Mouse (Mus musculus) limb, embryonic 15.5 days (tissue): ENCODE measurements around the gene Cavin2. TPM values are rescaled to one million over a fixed set of nuclear protein-coding genes. Genes with fewer than 3 reads are reported as not detected.

Source experiments
- ATAC-seq: fragments of 200-750 bp; cut with Nextera tagmentation; 2 replicates; pipeline ENCODE4 v1.8.0; 2017; ENCODE audit warnings: low read depth, moderate TSS enrichment; ENCODE audit not compliant: insufficient number of reproducible peaks, low FRiP score, low TSS enrichment
- H3K27ac ChIP-seq: fragments of 300-500 bp; sonication (generic); 2 replicates; pipeline ENCODE4 v1.5.1; 2015; ENCODE audit warnings: moderate library complexity, mild to moderate bottlenecking, inconsistent platforms
- H3K27me3 ChIP-seq: fragments of 300-500 bp; sonication (generic); 2 replicates; pipeline ENCODE4 v1.6.1; 2015; ENCODE audit warnings: inconsistent platforms
- H3K36me3 ChIP-seq: fragments of 300-500 bp; sonication (generic); 2 replicates; pipeline ENCODE4 v1.6.1; 2015; ENCODE audit warnings: inconsistent platforms
- H3K4me1 ChIP-seq: fragments of 300-500 bp; sonication (generic); 2 replicates; pipeline ENCODE4 v1.6.1; 2015; ENCODE audit warnings: inconsistent platforms
- H3K4me2 ChIP-seq: fragments of 300-500 bp; sonication (generic); 2 replicates; pipeline ENCODE4 v1.6.1; 2015; ENCODE audit warnings: mild to moderate bottlenecking, inconsistent platforms
- H3K4me3 ChIP-seq: fragments of 300-500 bp; sonication (generic); 2 replicates; pipeline ENCODE4 v1.5.1; 2015; ENCODE audit warnings: mild to moderate bottlenecking, inconsistent platforms
- H3K9ac ChIP-seq: fragments of 300-500 bp; sonication (generic); 2 replicates; pipeline ENCODE4 v1.6.1; 2015; ENCODE audit warnings: inconsistent platforms
- H3K9me3 ChIP-seq: fragments of 300-500 bp; sonication (generic); 2 replicates; pipeline ENCODE4 v1.6.1; 2016; ENCODE audit warnings: inconsistent platforms
- WGBS: fragments of 180-500 bp; shearing (Covaris S2); methylation state at CpG from one replicate; pipeline ENCODE4 v1.1.7; 2015; 5-methylcytosine and 5-hydroxymethylcytosine counted together
- polyA plus RNA-seq: library from polyadenylated mRNA; unstranded; fragments of >200 nt; fragmentation: Nextera tagmentation; extraction: Ambion mirVana; gene quantifications from 2 replicates; pipeline ENCODE4 v1.2.1, GENCODE M21; 2015

Gene Cavin2
- polyA plus RNA-seq, 1 experiment from 2014 or later = 48.9 TPM

- no peaks in the 10 kb centered on the region for H3K27me3 ChIP-seq
- 68% methylated on average over 1 of the region's 1 CpGs for WGBS
- H3K36me3 ChIP-seq = no peaks in the 10 kb centered on the region
- H3K4me2 ChIP-seq = no peak overlapping the region
- H3K4me1 ChIP-seq = peaks cover 3% of the 10 kb centered on the region; the same call in 1 of the 2 replicates
- no peak for ATAC-seq
- no peak overlapping the region for H3K27ac ChIP-seq
- H3K9me3 ChIP-seq = no peaks in the 10 kb centered on the region
- H3K4me3 ChIP-seq = no peak overlapping the region
- H3K9ac ChIP-seq = no peak overlapping the region
Observed at GRCm38 (mm10) chr1:51328541-51328940, 39.6 kb downstream of the Cavin2 start.

- no peak for ATAC-seq
- no peak overlapping the region for H3K4me2 ChIP-seq
- 47% methylated on average over 6 of the region's 6 CpGs for WGBS
- H3K27ac ChIP-seq = no peak overlapping the region
- no peak overlapping the region for H3K9ac ChIP-seq
- H3K36me3 ChIP-seq = no peaks in the 10 kb centered on the region
- H3K27me3 ChIP-seq = no peaks in the 10 kb centered on the region
- 0 out of 2 replicates have a peak overlapping the region, but pooled peaks have one; percentile 38 for H3K4me3 ChIP-seq
- no peaks in the 10 kb centered on the region for H3K9me3 ChIP-seq
- H3K4me1 ChIP-seq = peaks cover 10% of the 10 kb centered on the region
Observed at GRCm38 (mm10) chr1:51332986-51333385, 44.1 kb downstream of the Cavin2 start.

DNA sequence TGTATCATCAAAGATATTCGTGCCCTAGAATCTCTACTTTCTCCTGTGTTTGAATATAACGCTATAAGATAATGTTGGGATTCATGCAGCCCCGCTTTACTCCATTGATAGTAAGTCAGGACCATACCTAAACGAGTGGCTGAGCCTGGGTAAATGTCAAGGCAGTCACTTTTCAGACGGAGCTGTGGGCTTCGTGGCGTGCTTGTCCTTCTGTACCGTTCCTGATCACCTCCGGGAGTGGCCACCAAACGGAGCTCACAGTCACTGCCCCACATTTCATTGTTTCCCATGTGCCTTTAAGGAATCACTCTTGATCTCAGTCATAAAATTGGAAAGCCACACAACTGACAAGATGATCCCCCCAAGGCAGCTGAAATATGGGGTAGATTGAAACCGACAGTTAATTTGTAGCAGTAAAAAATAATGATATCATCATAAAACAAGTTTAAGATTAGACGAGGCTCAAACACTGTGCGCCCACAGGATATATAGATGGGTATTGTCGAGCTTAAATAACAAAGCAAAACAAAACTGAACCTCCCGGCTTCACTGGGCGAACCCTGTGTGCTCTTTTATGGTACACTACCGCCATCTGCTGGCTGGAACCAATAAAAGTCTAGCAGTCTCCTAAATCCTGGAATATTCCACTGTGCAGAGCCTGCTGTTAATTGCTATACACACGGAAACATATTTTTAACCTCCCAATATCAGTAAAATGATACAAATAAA, 44.8 kb downstream of the Cavin2 start:
- peak; percentile 83 for ATAC-seq
- H3K36me3 ChIP-seq = no peaks in the 10 kb centered on the region
- H3K4me1 ChIP-seq = peaks cover 10% of the 10 kb centered on the region
- H3K4me2 ChIP-seq = peak overlapping the region; percentile 49
- 15% methylated on average over 18 of the region's 18 CpGs for WGBS
- peak overlapping the region; percentile 38 for H3K4me3 ChIP-seq
- H3K9ac ChIP-seq = 0 out of 2 replicates have a peak overlapping the region, but pooled peaks have one; percentile 17
- no peaks in the 10 kb centered on the region for H3K27me3 ChIP-seq
- H3K27ac ChIP-seq = no peak overlapping the region
- H3K9me3 ChIP-seq = no peaks in the 10 kb centered on the region

DNA sequence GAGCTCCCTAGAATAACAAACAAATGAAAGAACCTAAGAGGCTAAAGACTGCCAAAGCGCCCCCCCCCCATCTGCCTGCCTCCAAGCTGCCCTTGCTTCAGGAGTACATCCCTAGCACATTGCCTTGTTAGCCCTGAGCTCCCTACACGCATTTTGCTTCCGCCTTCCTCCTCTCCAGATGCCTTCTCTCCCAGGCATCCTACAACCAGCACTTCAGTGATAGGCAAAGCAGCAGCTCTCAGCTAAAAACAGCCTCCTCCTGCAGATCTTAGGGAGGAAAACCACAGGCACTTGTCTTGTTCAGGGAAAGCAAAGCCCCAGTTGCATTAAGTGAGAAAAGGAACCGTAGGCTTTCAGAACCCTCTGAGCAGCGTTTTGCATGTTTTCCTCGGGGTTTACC, 45.4 kb downstream of the Cavin2 start:
- 11% methylated on average over 6 of the region's 6 CpGs for WGBS
- no peaks in the 10 kb centered on the region for H3K27me3 ChIP-seq
- peaks cover 10% of the 10 kb centered on the region for H3K4me1 ChIP-seq
- no peaks in the 10 kb centered on the region for H3K9me3 ChIP-seq
- H3K4me2 ChIP-seq = peak overlapping the region; percentile 49
- H3K4me3 ChIP-seq = no peak overlapping the region
- ATAC-seq = peak; percentile 19; the same call in 1 of the 2 replicates
- no peak overlapping the region for H3K27ac ChIP-seq
- H3K36me3 ChIP-seq = no peaks in the 10 kb centered on the region
- H3K9ac ChIP-seq = no peak overlapping the region

GRCm38 (mm10) chr1:51335081-51335480, 46.2 kb downstream of the Cavin2 start:
- no peak for ATAC-seq
- Histone ChIP-seq H3K27me3 (no peaks in the 10 kb centered on the region), H3K9me3 (no peaks in the 10 kb centered on the region), H3K4me2 (no peak overlapping the region), H3K4me1 (peaks cover 10% of the 10 kb centered on the region), H3K9ac (no peak overlapping the region), H3K36me3 (no peaks in the 10 kb centered on the region), H3K27ac (no peak overlapping the region), H3K4me3 (no peak overlapping the region)
- WGBS = 86% methylated on average over 2 of the region's 2 CpGs

DNA sequence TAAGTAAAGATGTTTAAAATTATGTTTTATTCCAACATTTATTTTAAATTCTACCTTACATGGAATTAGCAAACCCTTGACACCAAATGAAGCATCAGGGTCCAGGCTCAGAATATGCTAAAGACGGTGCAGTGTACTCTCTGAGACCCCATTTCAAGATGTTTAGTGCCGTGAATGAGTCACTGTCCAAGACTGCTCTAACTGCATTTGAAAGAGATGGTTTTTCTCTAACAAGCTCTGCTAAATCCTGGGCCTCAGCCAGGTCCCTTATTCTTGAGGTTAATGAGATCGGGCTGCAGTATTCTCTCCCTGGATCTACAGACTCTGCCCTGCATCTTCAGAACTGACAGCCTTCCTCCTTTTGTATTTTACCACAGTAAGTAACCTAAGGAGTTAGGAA, 55.2 kb downstream of the Cavin2 start:
- WGBS = 64% methylated on average over 3 of the region's 3 CpGs
- H3K4me1 ChIP-seq = no peaks in the 10 kb centered on the region
- H3K4me3 ChIP-seq = no peak overlapping the region
- ATAC-seq = no peak
- H3K4me2 ChIP-seq = no peak overlapping the region
- no peaks in the 10 kb centered on the region for H3K9me3 ChIP-seq
- H3K27me3 ChIP-seq = no peaks in the 10 kb centered on the region
- H3K36me3 ChIP-seq = no peaks in the 10 kb centered on the region
- no peak overlapping the region for H3K9ac ChIP-seq
- H3K27ac ChIP-seq = no peak overlapping the region

GRCm38 (mm10) chr1:51347596-51347995, 58.7 kb downstream of the Cavin2 start:
- ATAC-seq = no peak
- no peak overlapping the region for H3K4me2 ChIP-seq
- H3K36me3 ChIP-seq = no peaks in the 10 kb centered on the region
- H3K9me3 ChIP-seq = no peaks in the 10 kb centered on the region
- no peak overlapping the region for H3K4me3 ChIP-seq
- H3K9ac ChIP-seq = no peak overlapping the region
- H3K4me1 ChIP-seq = no peaks in the 10 kb centered on the region
- no peaks in the 10 kb centered on the region for H3K27me3 ChIP-seq
- 94% methylated on average over 3 of the region's 3 CpGs for WGBS
- no peak overlapping the region for H3K27ac ChIP-seq

- WGBS = 67% methylated on average over 7 of the region's 7 CpGs
- Histone ChIP-seq H3K9me3 (no peaks in the 10 kb centered on the region), H3K27ac (no peak overlapping the region), H3K27me3 (no peaks in the 10 kb centered on the region), H3K4me2 (no peak overlapping the region), H3K36me3 (no peaks in the 10 kb centered on the region), H3K4me1 (no peaks in the 10 kb centered on the region), H3K9ac (no peak overlapping the region), H3K4me3 (no peak overlapping the region)
- ATAC-seq = no peak
Observed at GRCm38 (mm10) chr1:51348631-51349030, 59.7 kb downstream of the Cavin2 start.

DNA sequence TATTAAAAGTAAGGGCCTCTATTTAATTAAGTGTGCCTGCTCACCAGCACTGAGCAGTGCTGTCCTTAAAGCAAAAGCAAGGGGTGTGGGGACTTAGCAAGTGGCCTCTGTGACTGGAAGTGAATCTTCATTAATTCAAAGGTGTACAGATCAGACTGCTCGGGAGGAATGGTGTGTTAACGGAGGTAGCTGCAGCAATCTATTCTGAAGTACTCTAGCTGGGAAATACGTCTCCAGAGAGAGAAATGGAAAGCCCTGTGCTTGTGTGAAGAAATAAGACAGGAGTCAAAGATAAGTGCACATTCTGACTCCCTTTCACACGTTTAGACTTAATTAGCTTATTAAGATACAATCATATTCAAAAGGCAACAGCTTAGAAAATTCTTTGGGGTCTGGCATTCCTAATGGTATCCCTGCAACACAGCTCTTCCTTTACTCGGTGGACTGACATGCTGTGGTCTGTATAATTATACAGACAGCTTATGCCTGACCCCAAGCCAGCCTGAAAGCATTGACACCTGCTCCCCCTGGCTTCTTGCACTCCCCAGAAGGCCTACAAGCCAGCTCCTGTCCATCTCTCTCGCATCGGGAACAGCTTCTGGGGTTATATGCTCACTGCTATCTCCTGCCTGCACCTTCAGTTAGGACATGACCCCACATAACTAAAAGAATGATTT, 60.5 kb downstream of the Cavin2 start:
- no peak for ATAC-seq
- Histone ChIP-seq H3K9ac (no peak overlapping the region), H3K9me3 (no peaks in the 10 kb centered on the region), H3K4me1 (no peaks in the 10 kb centered on the region), H3K27ac (no peak overlapping the region), H3K27me3 (no peaks in the 10 kb centered on the region), H3K4me3 (no peak overlapping the region), H3K36me3 (no peaks in the 10 kb centered on the region), H3K4me2 (no peak overlapping the region)
- WGBS = 63% methylated on average over 7 of the region's 7 CpGs

Other genes with a start within 250 kb of the Cavin2 start
- 11.6 and 12.2 TPM in 2 replicates for gene Nabp1, start 189.3 kb downstream of the Cavin2 start, polyA plus RNA-seq